Mouse (Mus musculus) MN1 (cell line): Measurements from ENCODE around the gene Cfap54.

Experiments used
- DNase-seq: peaks from one replicate; pipeline ENCODE4 v3.0.0-alpha.2; 2016; ENCODE audit warnings: low spot score

The Cfap54 gene

DNA sequence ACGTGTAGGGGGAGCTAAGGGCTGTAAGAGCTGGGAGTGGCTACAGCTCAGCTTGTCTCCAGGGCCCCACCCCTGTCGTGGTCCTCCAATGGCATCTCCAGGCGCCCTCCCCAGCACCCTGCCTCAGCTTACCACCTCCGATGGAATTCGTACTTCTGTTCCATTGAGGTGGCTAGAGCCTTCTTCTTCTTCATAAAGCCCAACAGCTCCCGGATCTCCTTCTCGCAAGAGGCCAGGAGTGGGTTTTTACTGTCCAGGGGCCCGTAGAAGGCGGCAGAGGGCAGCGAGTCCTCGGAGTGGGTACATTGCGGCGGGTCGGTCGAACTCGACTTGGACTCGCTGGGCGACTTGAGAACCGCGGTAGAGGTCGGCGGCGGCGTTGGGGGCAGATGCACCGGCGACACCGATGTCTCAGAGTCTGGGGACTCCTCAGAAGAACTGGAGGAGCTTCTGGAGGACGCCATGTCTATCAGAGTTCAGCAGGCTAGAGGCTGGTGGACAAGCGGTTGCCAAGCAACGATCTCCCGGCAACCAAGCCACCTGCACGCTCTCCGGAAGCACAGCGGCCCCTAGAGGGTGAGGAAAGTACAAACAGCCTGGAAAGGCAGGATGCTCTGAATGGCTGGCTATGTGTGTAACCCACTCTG is at the start of gene Cfap54:
Gene Cfap54, minus strand, starts transcription at position 486 of the 647 bp plus-strand sequence.
- DNase-seq = peak; percentile 85

DNA sequence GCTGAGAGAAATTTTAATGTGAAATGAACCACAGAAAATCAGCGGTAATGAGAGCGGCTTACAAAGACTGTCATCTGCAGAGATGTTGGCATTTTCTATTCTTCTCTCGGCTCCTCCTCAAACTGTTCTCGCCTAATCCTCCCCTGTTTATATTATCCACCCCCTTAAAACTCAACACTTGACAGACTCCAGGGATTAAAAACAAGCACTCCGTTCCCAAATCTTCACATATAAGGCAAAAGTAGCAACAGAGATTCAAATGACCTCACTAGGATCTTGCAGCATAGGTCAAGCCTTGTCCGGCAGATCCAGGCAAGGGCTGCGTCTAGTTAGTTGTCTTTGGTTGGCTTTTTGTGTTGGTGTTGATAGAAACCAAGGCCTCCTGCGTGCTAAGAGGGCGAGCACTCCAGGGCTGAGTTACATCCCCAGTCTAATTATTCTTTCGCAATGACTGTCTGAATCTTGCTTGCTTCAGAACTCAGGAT is 49.1 kb upstream of the Cfap54 start:
- no peak for DNase-seq

DNA sequence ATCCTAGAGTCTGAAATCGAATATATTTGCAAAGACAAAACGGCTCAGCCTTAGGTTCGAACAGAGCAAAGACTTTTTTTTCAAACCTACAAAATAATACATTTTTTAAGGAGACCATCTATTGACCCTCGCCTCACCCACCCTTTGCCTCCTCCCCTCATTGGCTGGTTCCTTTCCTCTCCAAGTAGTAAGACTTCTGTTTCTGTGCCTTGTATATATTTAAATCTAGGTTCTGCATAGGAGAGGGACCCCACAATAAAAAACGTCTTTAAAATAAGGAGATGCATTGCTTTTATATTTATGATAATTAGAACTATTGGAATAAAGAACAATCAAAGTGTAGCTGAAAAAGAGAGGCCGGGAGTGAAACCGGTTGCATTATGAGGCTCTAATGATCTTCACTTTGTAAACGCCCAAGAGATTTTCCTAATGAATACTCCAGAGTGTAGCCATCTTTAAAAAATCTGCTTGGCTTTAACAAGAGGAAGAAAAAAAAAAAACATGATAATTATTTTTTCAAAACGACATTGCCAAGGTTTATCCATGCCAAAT is 48.6 kb upstream of the Cfap54 start:
- DNase-seq = no peak

DNA sequence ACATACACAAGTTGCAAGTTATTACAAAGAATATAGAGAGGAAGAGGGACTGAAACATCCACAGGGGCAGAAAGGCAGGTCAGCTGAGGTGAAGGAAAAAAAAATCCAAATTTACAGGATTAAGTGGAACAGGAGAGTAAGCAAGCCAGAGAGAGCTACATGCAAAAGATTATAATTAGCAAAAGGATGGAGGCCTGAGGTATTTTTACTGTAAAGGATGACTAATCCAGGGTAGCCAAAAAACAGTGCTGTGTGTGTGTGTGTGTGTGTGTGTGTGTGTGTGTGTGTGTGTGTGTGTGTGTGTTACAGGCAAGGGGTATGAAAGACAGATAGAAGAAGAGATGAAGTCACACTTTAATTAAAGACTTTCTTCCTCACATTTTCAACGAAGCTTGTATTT is 47.9 kb upstream of the Cfap54 start:
- DNase-seq = no peak

DNA sequence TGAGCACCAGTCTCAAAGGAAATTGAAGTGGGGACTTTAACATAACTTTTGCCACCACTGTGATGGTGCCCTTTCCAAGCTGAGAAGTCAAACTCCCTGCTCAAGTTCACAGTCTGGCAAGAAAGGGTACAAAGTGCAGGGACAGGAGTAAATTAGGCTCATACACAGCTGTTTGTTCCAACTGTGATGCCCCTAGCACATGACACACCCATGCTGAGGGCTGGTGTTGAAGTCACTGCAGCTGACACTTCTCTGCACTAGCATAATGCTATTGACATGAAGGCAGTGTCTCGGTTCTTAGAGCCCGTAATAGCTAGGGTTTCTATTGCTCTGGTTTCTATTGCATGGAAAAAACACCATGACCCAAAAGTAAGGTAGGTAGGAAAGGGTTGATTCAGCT is 47.1 kb upstream of the Cfap54 start:
- DNase-seq = no peak

DNA sequence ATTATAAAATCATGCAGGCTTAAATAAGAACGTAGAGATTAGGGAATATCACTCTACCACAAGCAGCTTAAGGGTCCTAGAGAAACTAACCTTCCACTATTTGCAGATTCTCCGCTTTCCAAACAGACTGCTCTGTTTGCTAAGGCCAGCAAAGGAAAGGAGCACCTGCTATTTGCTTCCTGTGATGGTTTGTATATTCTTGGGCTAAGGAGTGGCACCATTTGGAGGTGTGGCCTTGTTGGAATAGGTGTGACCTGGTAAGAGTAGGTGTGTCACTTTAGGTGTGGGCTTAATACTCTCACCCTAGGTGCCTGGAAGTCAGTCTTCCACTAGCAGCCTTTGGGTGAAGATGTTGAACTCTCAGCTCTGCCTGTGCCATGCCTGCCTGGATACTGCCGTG is 44.6 kb upstream of the Cfap54 start:
- no peak for DNase-seq

DNA sequence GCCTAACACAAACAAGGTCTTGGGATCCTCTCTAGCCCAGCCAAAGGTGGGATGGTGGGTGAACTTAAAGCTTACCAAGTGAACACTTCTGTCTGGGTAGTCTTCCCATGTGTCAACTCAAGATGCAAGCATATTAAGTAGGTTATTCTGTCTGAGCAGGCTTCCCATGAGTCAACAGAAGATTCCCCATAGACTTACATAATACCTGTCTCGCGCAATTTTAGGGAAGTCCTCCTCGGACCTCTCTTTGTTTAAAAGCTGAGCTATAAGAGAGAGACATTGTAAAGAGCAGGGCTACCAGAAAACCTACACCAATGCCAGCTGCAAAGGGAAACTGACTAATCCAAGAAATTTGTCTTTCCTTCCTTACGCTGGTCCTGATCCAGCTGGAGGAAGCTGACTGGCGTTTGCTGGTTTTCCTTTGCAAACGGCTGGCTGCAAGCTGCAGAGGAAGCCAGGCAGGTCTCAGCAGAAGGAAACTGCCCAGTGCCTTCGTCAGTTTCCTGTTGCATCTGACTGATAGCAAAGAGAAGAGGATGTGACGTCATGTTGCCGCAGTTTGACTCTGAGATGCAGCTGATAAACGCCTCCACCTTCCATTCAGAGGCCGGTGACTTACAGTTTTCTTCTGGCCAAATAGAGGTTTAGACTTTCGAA is 42.7 kb upstream of the Cfap54 start:
- peak; percentile 43 for DNase-seq

DNA sequence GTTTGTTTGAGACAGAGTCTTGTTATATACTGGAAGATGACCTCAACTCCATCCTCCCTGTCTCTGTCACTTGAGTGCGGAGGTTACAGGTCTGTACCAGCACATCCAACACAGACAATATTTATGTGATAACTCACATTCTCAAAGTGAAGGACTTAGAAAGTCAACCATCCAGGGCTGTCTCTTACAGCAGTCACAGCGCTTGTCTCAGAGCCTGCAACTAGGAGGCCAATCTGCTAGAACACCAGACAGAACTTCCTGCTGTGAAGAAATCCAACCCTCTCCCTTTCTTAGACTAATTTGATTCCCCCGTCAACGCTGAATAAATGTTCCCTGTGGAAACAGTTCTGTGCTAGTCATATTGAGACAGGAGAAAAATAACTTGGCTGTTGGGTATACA is 41.9 kb upstream of the Cfap54 start:
- no peak for DNase-seq

DNA sequence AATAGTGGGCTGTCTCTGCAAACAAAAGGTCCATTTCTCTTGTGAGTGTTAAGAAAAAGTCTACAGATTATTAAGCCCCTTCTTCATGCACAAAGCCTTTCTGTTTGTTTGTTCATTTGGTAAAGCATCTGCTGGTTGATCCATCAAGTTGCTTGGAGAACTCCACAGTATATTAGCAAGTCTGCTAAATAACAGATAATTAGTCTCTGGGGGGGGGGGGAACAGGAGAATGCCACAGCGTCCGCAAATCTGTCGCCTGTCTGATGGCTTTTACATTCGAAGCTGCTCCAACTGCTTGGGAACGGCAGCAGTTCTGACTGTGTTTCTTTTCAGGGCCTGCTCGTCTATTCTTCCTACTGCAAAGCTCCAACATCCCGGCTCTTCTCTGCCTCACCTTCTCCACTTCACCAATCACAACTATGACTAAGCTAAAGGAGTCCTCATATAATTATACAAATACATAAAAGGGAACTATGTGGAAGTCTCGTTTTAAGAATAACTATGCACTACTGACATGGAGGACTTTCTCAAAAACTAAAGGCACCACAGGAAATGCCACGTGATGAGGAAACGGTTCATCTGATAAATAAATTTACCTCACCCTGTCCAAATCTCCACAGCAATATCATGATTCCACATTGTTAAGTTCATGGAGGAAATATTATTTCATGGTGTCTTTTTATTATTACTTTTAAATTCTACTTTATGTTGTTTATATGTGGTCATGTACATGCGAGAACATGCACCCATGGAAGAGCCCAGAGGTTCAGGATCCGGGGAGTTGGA is 41.2 kb upstream of the Cfap54 start:
- no peak for DNase-seq

DNA sequence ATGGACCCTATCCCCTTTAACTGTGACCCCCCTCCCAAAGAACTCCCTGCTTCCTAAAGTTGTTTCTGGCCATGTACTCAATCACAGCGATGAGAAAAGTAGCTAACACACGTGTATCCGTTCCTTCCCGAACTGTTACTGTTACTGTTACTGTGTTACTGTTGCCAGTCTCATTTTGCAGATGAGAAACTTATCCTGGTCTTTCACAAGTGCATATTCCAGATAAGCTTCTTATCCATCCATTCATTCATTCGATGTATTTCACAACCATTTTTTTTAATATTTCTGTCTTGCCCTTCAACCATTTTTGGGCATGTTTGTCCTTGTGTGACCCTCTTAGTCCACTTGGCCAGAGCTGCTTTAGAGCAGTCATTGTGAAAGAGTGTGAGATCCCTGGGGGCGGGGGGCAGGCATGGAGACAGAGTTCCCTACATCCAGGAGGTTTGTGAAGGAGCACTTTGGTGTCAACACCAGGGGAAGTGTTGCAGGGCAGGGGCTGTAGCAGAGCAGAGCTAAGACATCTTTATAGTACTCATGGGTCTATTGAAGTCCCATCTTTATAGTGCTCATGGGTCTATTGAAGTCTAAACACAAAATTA is 39.9 kb upstream of the Cfap54 start:
- DNase-seq = no peak

DNA sequence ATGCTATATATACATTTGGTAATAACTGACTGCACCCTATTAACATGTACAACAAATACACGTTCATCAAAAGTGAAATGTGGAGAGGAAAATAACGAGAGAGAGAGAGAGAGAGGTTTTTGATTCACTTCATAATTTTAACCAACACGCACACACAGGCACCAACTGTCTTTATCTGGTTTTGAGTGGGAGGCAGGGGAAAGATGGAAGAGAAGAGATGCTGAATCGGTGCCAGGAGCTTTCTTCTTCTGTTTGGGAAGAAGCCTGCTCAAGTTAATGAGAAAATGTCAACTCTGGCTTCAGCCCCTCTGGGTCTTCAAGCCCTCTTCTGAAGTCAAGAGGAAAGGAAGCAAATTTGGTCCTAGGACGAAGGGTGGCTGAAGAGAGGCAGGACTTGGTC is 38.4 kb upstream of the Cfap54 start:
- no peak for DNase-seq

DNA sequence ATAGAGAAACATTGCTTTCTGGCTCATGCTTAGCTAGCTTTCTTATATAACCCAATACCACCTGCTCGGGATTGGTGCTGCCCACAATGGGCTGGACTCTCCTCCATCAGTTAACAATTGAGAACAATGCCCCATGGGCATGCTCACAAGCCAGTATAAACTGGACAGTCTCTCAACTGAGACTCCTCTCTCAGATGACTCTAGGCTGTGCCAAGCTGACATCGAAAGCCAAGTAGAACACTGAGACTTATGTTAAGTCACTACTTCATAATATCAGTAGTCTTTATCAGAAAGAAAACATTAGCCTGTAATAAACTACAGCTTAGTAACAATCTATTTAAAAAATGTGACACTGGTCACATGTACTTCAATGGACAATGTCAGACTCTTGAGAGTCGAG is 35.2 kb upstream of the Cfap54 start:
- no peak for DNase-seq

DNA sequence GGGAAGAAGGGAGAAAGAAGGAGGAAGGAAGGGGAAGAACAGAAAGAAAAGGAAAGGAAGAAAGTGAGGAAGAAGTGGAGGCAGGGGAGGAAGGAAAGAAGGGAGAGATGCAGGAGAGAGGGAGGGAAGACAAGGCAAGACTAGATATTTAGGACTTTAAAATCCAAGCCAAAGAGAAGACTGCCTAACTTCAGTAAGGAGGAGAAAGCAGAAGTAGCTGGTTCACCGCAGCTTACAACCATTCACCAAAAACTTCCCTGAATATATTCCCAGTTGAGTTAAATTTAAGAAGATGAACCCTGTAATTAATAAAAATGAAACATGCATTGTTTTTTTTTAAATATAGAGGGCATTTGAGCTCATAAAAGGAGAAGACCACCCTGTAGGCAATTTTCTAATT is 34.3 kb upstream of the Cfap54 start:
- DNase-seq = no peak

DNA sequence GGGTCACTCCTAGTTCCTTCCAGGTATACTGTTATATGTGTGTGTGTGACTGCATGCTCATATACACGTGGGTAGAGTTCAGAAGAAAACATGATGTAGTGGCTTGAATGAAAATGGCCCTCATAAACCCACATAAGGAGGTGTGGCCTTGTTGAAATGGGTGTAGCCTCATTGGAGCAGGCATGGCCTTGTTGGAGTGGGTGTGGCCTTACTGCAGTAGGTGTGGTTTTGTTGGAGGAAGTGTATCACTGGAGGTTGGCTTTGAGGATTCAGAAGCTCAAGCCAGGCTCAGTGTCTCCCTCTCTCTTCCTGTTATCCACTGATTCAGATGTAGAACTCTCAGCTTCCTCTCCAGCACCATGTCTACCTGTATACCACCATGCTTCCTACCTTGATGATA is 33.4 kb upstream of the Cfap54 start:
- no peak for DNase-seq

DNA sequence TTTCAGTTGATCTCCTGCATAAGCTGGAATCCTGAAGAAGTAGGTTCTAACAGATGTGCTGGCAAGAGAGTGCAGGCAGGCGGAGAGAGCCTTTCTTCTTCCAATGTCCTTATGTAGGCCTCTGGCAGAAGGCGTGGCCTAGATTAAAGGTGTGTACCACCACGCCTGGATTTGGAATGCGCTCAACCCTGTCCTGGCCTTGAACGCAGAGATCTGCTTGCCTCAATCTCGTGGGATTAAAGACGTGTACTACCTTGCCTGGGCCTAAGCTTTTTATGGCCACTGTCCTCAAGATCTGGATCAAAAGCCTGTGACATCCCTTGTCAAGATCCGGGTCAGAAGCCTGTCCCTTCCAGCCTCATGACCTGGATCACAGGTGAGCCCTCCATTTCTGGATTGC is 32.5 kb upstream of the Cfap54 start:
- no peak for DNase-seq

DNA sequence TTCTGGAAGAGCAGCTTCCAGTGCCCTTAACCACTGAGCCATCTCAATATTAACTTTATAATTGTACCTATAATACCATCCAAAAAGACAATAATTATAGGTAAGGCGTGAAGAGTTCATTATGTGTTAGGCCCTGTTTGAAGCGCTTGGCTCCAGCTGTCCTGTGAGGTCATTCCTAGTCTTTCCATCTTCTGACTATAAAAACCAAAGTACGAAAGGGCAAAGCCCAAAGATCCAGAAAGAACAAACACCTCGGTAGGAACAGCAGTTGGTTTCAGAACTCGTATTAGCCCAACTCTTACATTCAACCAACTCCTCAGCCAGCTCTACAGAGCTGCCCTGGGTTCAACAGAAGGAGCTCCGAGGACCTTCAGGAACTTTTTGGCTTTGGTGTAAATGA is 30.6 kb upstream of the Cfap54 start:
- no peak for DNase-seq

DNA sequence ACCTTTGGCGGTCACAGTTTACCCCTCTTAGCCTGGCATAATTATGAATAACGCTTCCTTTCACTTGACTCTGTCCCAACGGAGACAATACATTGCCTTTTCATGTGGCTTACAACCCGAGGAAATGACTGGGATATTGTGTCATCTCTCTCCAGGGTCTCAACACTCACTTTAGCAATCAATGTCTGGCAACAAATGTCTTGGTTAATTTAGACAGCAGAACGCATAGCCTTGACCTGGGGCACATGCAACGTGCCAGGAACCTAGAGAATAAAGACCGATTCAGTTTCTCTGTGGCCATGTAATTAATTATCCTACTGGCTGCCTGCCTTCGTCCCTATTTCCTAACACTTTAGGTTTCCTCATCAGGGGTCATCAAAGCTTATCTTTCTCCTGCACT is 30.0 kb upstream of the Cfap54 start:
- no peak for DNase-seq

DNA sequence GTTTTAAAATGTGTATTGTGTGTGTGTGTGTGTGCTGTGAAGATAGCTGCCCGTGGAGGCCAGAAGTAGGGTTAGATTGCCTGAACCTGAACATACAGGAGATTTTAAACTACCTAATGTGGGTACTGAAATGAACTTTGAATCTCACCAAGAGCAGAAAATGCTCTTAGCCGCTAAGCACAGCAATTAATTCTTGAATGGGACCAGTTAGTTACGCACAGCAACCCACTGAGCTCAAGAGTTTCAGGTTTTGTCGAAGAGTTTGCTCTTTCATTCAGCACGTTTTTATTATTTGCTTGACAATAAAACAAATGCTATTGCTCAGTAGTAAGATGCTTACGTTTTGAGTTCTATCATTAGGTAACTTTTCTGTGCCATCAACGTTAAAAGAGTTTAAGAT is 23.9 kb upstream of the Cfap54 start:
- DNase-seq = no peak

DNA sequence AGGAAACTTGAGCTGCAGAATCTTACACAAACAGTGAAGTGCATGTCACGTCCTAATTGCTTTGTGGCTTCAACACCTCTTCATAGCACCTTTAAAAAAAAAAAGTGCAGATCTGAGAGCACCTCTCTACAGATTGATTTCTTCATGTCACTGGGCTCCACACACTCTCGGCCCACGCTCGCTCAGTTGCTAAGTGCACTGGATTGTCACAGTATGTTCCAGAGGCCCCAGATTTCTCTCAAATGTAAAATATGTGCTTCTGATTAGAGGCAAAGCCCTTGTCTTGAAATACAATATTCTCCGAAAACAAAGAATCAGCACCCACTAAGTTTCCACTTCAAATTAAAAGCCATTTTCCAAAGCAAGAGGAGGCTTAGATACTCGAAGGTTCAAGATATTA is 22.9 kb upstream of the Cfap54 start:
- DNase-seq = peak; percentile 37

DNA sequence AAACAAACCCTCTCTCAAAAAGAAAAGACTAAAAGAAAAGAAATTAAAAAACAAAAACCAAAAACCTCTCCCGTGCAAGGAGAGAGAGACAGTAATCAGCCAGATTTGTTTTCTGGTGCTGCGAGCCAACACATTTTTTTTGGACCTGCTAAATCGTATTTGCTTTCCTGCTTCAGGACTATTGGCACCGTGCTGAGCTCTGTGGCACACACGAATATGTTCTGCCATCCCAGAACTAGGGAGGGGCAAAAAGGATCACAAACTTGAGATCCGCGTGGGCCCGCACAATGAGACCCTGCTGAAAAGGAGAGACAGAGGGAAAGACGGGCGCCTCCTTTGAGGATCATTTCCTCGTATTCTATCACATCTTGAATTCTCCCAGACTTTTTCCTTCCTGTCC is 22.3 kb upstream of the Cfap54 start:
- DNase-seq = peak; percentile 41

DNA sequence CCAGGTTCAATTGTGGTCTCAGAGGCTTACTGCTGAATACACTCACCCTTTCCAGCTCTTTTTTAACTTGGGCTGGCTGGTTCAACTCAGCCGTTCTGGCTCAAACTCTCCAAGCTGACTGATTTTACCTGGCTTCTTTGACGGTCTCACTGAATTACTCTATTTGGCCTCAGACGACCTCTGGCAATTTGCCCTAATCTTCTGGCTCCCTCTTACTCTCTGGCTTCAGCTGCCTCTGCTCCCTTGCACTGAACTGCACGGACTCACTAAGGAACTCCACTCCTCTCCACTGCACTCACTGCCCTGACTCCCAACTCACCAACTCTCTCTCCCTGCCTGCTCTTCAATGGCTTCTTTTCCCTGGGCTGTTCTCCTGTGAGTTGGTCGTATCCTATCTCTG is 20.9 kb upstream of the Cfap54 start:
- no peak for DNase-seq

DNA sequence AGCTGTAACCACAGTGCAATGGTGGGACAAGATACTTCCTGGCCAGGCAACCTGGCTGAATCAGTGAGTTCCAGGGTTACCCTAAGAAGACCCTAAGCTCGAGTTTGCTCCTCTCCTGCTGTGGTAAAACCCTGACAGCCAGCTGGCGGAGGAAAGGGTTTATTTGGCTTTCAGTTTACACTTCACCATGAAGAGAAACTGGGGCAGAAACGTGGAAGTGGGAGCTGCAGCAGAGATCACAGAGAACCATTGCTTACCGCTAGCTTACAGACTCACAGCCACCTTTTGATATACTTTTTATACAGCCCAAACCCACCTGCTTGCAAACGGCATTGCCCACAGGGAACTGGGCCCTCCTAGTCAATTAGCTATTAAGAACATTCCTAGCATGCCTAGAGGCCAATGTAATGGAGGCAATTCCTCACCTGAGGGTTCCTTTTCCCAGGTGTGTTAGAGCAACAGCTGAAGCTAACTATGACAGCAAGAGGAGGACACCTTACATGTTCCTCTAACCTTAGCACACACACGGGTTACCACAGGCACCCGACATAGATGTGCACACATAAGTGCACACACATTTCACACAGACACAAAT is 16.9 kb upstream of the Cfap54 start:
- DNase-seq = no peak
